Mouse (Mus musculus): Measurements from ENCODE around the gene Myog. TPM values are rescaled to one million over a fixed set of nuclear protein-coding genes. Genes with fewer than 3 reads are reported as not detected.

The Myog gene
- polyA plus RNA-seq, 1 experiment, result not detected

GRCm38 (mm10) chr1:134311760-134312159 is 22.0 kb downstream of the Myog start:
- 72% methylated on average over 7 of the region's 7 CpGs for WGBS
- H3K27me3 ChIP-seq (ENCODE audit: control insufficient read depth, insufficient read depth, low read length), result no peaks in the 10 kb centered on the region
- no peak overlapping the region for H3K4me3 ChIP-seq (replicated peaks; ENCODE audit: insufficient read depth, low read depth, low read length)
- H3K27ac ChIP-seq (ENCODE audit: insufficient read depth, low read length), result no peak overlapping the region
- TF ChIP-seq CTCF (IDR thresholded peaks at IDR 0.05; ENCODE audit: borderline replicate concordance, insufficient read depth, low read depth, low read length) (no peak), POLR2A (IDR thresholded peaks at IDR 0.05; ENCODE audit: borderline replicate concordance, insufficient read depth, low read length) (no peak)
- no peak for DNase-seq
- H3K4me1 ChIP-seq (ENCODE audit: control insufficient read depth, insufficient read depth, low read length), result peaks cover 13% of the 10 kb centered on the region

DNA sequence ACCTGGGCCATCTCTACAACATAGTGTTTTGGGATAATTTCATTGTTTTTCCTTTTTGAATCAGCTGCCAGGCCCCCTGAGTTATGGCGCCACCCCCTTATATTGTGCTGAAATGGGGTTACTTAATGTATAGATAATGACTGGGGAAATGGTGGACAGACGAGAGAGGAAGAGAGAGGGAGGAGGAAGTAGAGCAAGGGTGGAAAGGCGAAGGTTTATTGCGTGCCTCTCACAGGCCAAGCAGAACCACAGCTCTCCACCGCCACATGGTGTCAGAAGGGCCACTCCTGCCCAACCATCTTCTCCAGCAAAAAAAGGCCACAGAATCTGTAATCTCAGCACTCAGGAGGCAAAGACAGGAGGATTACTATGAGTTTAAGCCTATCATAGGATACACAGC is 25.4 kb downstream of the Myog start:
- WGBS, result 90% methylated on average over 5 of the region's 5 CpGs
- DNase-seq, result no peak
- H3K27ac ChIP-seq (ENCODE audit: insufficient read depth, low read length), result no peak overlapping the region; the same call in 1 of the 2 replicates
- peaks cover 16% of the 10 kb centered on the region for H3K4me1 ChIP-seq (ENCODE audit: control insufficient read depth, insufficient read depth, low read length)
- no peaks in the 10 kb centered on the region for H3K27me3 ChIP-seq (ENCODE audit: control insufficient read depth, insufficient read depth, low read length)
- no peak for TF ChIP-seq POLR2A (IDR thresholded peaks at IDR 0.05; ENCODE audit: borderline replicate concordance, insufficient read depth, low read length)
- TF ChIP-seq CTCF (IDR thresholded peaks at IDR 0.05; ENCODE audit: borderline replicate concordance, insufficient read depth, low read depth, low read length), result no peak
- no peak overlapping the region for H3K4me3 ChIP-seq (replicated peaks; ENCODE audit: insufficient read depth, low read depth, low read length)

DNA sequence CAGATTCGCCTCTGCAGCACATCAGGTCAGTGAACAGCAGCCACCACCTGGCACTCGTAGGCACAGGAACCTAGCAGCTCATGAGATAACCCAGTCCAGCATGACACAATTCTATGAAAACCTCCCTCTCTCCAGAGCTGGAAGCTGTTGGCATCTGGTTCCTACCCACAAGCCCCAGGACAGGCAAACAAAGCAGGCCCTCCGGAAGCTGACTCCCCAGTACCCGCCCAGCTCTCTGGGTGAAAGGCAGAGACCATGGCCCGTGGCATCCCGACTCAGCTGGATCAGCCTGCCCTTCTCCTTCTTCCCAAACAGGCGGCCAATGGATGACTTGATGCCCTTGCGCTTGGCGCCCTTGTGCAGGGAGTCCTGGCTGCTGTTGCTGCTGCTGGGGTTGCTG is 26.6 kb downstream of the Myog start:
- DNase-seq, result no peak
- TF ChIP-seq POLR2A (IDR thresholded peaks at IDR 0.05; ENCODE audit: borderline replicate concordance, insufficient read depth, low read length), result no peak
- TF ChIP-seq CTCF (IDR thresholded peaks at IDR 0.05; ENCODE audit: borderline replicate concordance, insufficient read depth, low read depth, low read length), result no peak
- 71% methylated on average over 9 of the region's 9 CpGs for whole genome bisulfite sequencing
- H3K27ac ChIP-seq (ENCODE audit: insufficient read depth, low read length), result no peak overlapping the region
- H3K4me1 ChIP-seq (ENCODE audit: control insufficient read depth, insufficient read depth, low read length), result peaks cover 9% of the 10 kb centered on the region
- H3K4me3 ChIP-seq (replicated peaks; ENCODE audit: insufficient read depth, low read depth, low read length), result no peak overlapping the region
- no peaks in the 10 kb centered on the region for H3K27me3 ChIP-seq (ENCODE audit: control insufficient read depth, insufficient read depth, low read length)

DNA sequence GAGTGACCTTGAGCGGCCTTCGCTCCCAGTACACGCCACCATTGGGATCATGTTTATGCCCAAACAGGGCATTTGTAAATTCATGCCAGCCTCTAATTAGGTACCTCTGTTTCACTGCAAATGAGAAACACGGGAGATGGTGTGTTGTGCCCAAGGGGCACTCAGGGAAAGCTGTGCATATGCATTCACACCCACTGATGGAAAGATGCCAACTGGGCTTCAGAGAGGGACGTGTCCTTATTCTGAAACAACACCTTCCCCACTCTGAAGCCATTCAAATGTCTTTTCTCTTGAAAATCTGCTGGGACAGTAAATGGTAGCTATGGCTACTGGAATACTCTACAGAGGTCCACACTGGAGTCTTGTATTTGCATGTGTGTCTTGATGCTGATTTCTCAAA is 28.5 kb downstream of the Myog start:
- no peak for TF ChIP-seq CTCF (IDR thresholded peaks at IDR 0.05; ENCODE audit: borderline replicate concordance, insufficient read depth, low read depth, low read length)
- no peak for TF ChIP-seq POLR2A (IDR thresholded peaks at IDR 0.05; ENCODE audit: borderline replicate concordance, insufficient read depth, low read length)
- WGBS, result 57% methylated on average over 5 of the region's 5 CpGs
- no peak for DNase-seq
- Histone ChIP-seq H3K4me1 (ENCODE audit: control insufficient read depth, insufficient read depth, low read length) (peaks cover 3% of the 10 kb centered on the region; the same call in 1 of the 2 replicates), H3K27me3 (ENCODE audit: control insufficient read depth, insufficient read depth, low read length) (no peaks in the 10 kb centered on the region), H3K27ac (ENCODE audit: insufficient read depth, low read length) (no peak overlapping the region), H3K4me3 (replicated peaks; ENCODE audit: insufficient read depth, low read depth, low read length) (no peak overlapping the region)

GRCm38 (mm10) chr1:134320691-134321301 is 31.0 kb downstream of the Myog start:
- TF ChIP-seq CTCF (IDR thresholded peaks at IDR 0.05; ENCODE audit: borderline replicate concordance, insufficient read depth, low read depth, low read length) (no peak), POLR2A (IDR thresholded peaks at IDR 0.05; ENCODE audit: borderline replicate concordance, insufficient read depth, low read length) (no peak)
- Histone ChIP-seq H3K27ac (ENCODE audit: insufficient read depth, low read length) (no peak overlapping the region), H3K27me3 (ENCODE audit: control insufficient read depth, insufficient read depth, low read length) (no peaks in the 10 kb centered on the region), H3K4me3 (replicated peaks; ENCODE audit: insufficient read depth, low read depth, low read length) (no peak overlapping the region), H3K4me1 (ENCODE audit: control insufficient read depth, insufficient read depth, low read length) (peaks cover 3% of the 10 kb centered on the region; the same call in 1 of the 2 replicates)
- 37% methylated on average over 14 of the region's 14 CpGs for WGBS
- no peak for DNase-seq

DNA sequence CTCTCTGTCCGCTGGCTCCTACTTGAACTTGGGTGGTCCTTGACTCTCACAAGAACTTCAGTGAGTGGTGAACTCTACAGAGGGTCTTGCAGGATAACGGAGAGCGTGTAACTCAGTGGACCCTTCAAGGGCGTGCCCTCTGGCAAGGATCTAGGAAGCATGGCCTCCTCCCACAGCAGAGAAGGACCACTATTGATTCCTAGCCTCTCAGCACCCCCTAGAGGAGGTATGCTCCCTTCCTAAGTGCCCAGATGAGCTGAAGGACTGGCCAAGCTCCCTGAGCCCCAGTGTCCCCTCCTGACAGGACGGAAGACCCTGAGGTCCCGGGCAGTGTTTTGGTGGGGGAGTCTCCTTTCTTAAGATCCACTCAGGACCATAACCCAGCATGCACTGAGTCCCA is 32.8 kb downstream of the Myog start:
- no peak overlapping the region for H3K27ac ChIP-seq (ENCODE audit: insufficient read depth, low read length)
- H3K27me3 ChIP-seq (ENCODE audit: control insufficient read depth, insufficient read depth, low read length), result no peaks in the 10 kb centered on the region
- 78% methylated on average over 6 of the region's 6 CpGs for WGBS
- TF ChIP-seq POLR2A (IDR thresholded peaks at IDR 0.05; ENCODE audit: borderline replicate concordance, insufficient read depth, low read length) (no peak), CTCF (IDR thresholded peaks at IDR 0.05; ENCODE audit: borderline replicate concordance, insufficient read depth, low read depth, low read length) (peak; percentile 56; the same call in 1 of the 2 replicates)
- H3K4me1 ChIP-seq (ENCODE audit: control insufficient read depth, insufficient read depth, low read length), result peaks cover 10% of the 10 kb centered on the region
- no peak overlapping the region for H3K4me3 ChIP-seq (replicated peaks; ENCODE audit: insufficient read depth, low read depth, low read length)
- peak in 1 of 2 experiments; percentile 52 for DNase-seq

DNA sequence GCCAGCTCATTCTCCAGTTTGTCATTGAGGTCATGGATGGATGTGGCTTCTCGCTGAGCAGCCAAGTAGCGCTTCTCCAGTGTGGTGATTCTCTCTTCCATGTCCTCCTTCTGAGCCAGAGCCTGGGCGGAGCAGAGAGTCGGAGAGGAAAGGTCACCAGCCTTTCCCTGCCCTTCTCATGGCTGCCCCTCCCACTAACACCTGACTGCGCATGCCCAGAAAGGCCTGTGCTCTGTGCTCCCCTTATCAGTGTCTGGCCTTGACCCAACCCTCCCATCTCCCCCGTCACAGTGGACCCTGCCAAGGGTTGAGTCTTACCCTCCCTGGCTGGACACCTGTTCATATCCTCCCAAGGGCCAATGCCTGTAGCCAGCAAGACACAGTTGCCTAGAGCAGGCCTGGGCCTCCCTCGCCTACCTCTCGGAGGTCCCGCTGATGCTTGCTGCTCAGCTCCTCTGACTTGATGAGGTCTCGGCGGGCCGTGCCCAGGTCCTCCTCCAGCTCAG is 37.1 kb downstream of the Myog start:
- no peaks in the 10 kb centered on the region for H3K27me3 ChIP-seq (ENCODE audit: control insufficient read depth, insufficient read depth, low read length)
- peaks cover 37% of the 10 kb centered on the region for H3K4me1 ChIP-seq (ENCODE audit: control insufficient read depth, insufficient read depth, low read length)
- no peak overlapping the region for H3K4me3 ChIP-seq (replicated peaks; ENCODE audit: insufficient read depth, low read depth, low read length)
- 58% methylated on average over 12 of the region's 12 CpGs for WGBS
- TF ChIP-seq CTCF (IDR thresholded peaks at IDR 0.05; ENCODE audit: borderline replicate concordance, insufficient read depth, low read depth, low read length) (no peak), POLR2A (IDR thresholded peaks at IDR 0.05; ENCODE audit: borderline replicate concordance, insufficient read depth, low read length) (no peak)
- no peak overlapping the region for H3K27ac ChIP-seq (ENCODE audit: insufficient read depth, low read length)
- peak in 1 of 2 experiments; percentile 44 for DNase-seq
